Mouse (Mus musculus) neutrophil, adult 83 days (primary cell): ENCODE results near the gene Gpr3. TPM values are rescaled to one million over a fixed set of nuclear protein-coding genes. Genes with fewer than 3 reads are reported as not detected.

ENCODE experiments used
- total RNA-seq, 2 experiments: library from RNA; stranded (reverse); gene quantifications; one replicate each; pipeline ENCODE4 v1.2.4; 2023

The Gpr3 gene
- total RNA-seq: not detected

GRCm38 (mm10) chr4:133211751-133212561, at the start of gene Gpr3, which contains the start of gene Cd164l2:
Gpr3 (minus strand) TSS chr4:133212536.
Cd164l2 (plus strand) TSS chr4:133212131.

DNA sequence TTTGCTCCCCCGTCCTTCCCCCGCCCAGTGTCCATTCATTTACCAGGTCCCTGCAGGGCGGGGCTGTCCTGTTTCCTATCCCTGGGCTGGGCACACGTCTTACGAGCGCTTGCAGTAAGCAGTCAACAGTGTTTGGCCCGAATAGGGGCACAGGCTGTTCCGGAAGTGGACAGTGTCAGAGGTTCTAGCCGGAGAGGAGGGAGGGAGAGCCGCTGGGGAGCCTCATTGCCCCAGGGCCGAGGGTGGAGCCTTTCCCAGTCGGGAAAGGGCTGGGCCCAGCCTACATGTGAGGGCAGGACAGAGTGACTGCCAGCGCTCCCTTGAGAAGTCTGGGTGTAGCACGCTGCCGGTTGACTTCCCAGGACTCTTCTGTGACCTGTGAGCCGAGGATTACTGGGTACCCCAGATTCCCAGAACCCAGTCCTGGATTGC, 28.2 kb upstream of the Gpr3 start, which contains the start of gene Map3k6:
Gene Map3k6 (plus strand): TSS at position 329 of the 432 bp plus-strand sequence.

Other genes starting within 250 kb of the Gpr3 start
- 100 to 1,000 TPM; 268 to 295 TPM for gene Fgr, start 238.4 kb downstream of the Gpr3 start, total RNA-seq
- 1 to 10 TPM; 6.4 to 7.8 TPM for gene Ahdc1, start 201.3 kb downstream of the Gpr3 start, total RNA-seq
- gene Wasf2, start 82.0 kb downstream of the Gpr3 start, total RNA-seq: 100 to 1,000 TPM; 230 to 271 TPM
- not detected for gene Cd164l2, start 405 bp downstream of the Gpr3 start, total RNA-seq
- 1 to 10 TPM; 6.1 to 8.7 TPM for gene Map3k6, start 28.3 kb upstream of the Gpr3 start, total RNA-seq
- gene Sytl1, start 50.6 kb upstream of the Gpr3 start, total RNA-seq: 10 to 100 TPM; 32.7 to 33.3 TPM
- gene Tmem222, start 65.3 kb upstream of the Gpr3 start, total RNA-seq: 10 to 100 TPM; 31.7 to 32.5 TPM
- gene Wdtc1, start 140.9 kb upstream of the Gpr3 start, total RNA-seq: 10 to 100 TPM; 55.9 to 59.9 TPM
- gene Slc9a1, start 157.2 kb upstream of the Gpr3 start, total RNA-seq: 10 to 100 TPM; 62.6 to 62.7 TPM